13 mouse cellular contexts compared by ENCODE assay signal in the genomic region with DNA sequence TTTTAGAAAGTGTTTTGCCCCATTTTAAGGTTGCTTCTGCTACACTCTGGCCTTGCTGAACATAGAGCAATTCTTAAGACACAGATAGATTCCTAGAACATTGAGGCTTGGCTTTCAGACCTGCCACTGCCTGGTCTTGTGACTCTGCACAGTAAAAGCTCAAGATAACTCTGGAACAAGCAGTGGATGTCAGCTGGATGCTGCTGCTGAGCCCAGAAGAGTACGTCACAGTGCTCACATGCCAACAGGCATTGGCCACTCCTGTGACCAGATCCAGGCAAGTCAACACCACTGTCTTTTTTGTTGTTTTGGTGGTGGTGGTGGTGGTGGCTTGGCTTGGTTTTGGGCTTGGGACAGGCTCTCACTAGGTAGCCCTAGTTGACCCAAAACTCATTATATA. TPM values are rescaled to one million over a fixed set of nuclear protein-coding genes. Genes with fewer than 3 reads are reported as not detected.
DNase-seq lines count a peak whose midpoint lies in the region; ATAC-seq and TF ChIP-seq lines count a peak whose summit lies in the region.
"Had no signal": no experiment of that assay in that cellular context is flagged by ENCODE, and none has a peak within 500 bp of the region (broad histone marks: within the 10 kb centered on the region; RNA-seq: fewer than 3 reads in every experiment).

No protein-coding gene starts in this region.

- peaks cover 61% of the 10 kb centered on the region for H3K4me1 ChIP-seq in kidney, embryonic 15.5 days
- peaks cover 14% of the 10 kb centered on the region for H3K4me1 ChIP-seq in heart, adult 2 months (ENCODE audit: control insufficient read depth, insufficient read depth, low read length)
- 0 out of 2 replicates have a peak, but pooled peaks cover 3% of the 10 kb centered on the region for H3K4me1 ChIP-seq in intestine, embryonic 15.5 days (replicated peaks)
- no peaks in the 10 kb centered on the region for H3K4me1 ChIP-seq in forebrain, embryonic 16.5 days (replicated peaks; ENCODE audit: control insufficient read depth, insufficient read depth, low read length)
- H3K4me1 ChIP-seq: neural tube, embryonic 15.5 days had no signal

- H3K36me3 ChIP-seq in kidney, embryonic 15.5 days: no peaks in the 10 kb centered on the region
- H3K36me3 ChIP-seq in heart, adult 2 months (ENCODE audit: control insufficient read depth, insufficient read depth, low read length): peaks cover 15% of the 10 kb centered on the region
- no peaks in the 10 kb centered on the region for H3K36me3 ChIP-seq in intestine, embryonic 15.5 days
- no peaks in the 10 kb centered on the region for H3K36me3 ChIP-seq in forebrain, embryonic 16.5 days (ENCODE audit: control insufficient read depth, insufficient read depth)
- H3K36me3 ChIP-seq: embryonic facial prominence, embryonic 10.5 days; neural tube, embryonic 15.5 days had no signal

- peak; percentile 30 for DNase-seq in adrenal gland, adult 2 months
- DNase-seq in adrenal gland, postnatal 36 days: no peak
- no peak for DNase-seq in kidney, postnatal 4 days
- peak; percentile 65 to 83 for DNase-seq in heart, adult 2 months
- no peak for DNase-seq in spleen, adult 18-20 months
- DNase-seq: lung, embryonic 14.5 days; right cerebral cortex, postnatal 4 days had no signal

- peak; percentile 100 for TF ChIP-seq EP300 in heart, adult 2 months (IDR thresholded peaks at IDR 0.05; ENCODE audit: insufficient read depth, low read depth, low read length)

- 0 out of 2 replicates have a peak, but pooled peaks have one; percentile 36 for TF ChIP-seq POLR2A in heart, adult 2 months (IDR thresholded peaks at IDR 0.05; ENCODE audit: insufficient read depth, low read depth, low read length)

- no peak overlapping the region for H3K4me3 ChIP-seq in kidney, embryonic 15.5 days (replicated peaks)
- no peak overlapping the region for H3K4me3 ChIP-seq in heart, adult 2 months
- no peak overlapping the region for H3K4me3 ChIP-seq in intestine, embryonic 15.5 days (replicated peaks)
- H3K4me3 ChIP-seq in forebrain, embryonic 16.5 days (replicated peaks; ENCODE audit: low read length): no peak overlapping the region
- H3K4me3 ChIP-seq: embryonic facial prominence, embryonic 10.5 days; neural tube, embryonic 15.5 days had no signal

- no peaks in the 10 kb centered on the region for H3K9me3 ChIP-seq in kidney, embryonic 15.5 days (replicated peaks)
- H3K9me3 ChIP-seq in intestine, embryonic 15.5 days: no peaks in the 10 kb centered on the region
- H3K9me3 ChIP-seq in forebrain, embryonic 16.5 days (ENCODE audit: control insufficient read depth, low read length): no peaks in the 10 kb centered on the region
- H3K9me3 ChIP-seq: embryonic facial prominence, embryonic 10.5 days; neural tube, embryonic 15.5 days had no signal

- intact Hi-C loops in heart, adult 2 months (cut with DNase I): no loop called here

- peak overlapping the region; percentile 56 for H3K27ac ChIP-seq in kidney, embryonic 15.5 days
- peak overlapping the region; percentile 75 for H3K27ac ChIP-seq in heart, adult 2 months
- no peak overlapping the region for H3K27ac ChIP-seq in intestine, embryonic 15.5 days
- H3K27ac ChIP-seq in forebrain, embryonic 16.5 days (ENCODE audit: low read length): no peak overlapping the region
- H3K27ac ChIP-seq: embryonic facial prominence, embryonic 10.5 days; neural tube, embryonic 15.5 days had no signal

- H3K4me2 ChIP-seq in kidney, embryonic 15.5 days: no peak overlapping the region
- no peak overlapping the region for H3K4me2 ChIP-seq in intestine, embryonic 15.5 days (replicated peaks)
- H3K4me2 ChIP-seq in forebrain, embryonic 16.5 days (ENCODE audit: low read length): no peak overlapping the region
- H3K4me2 ChIP-seq: lung, embryonic 14.5 days; neural tube, embryonic 15.5 days had no signal

- H3K9ac ChIP-seq in kidney, embryonic 15.5 days: no peak overlapping the region
- H3K9ac ChIP-seq in heart, adult 2 months (ENCODE audit: low read depth, low read length): no peak overlapping the region
- H3K9ac ChIP-seq in intestine, embryonic 15.5 days: no peak overlapping the region
- H3K9ac ChIP-seq in forebrain, embryonic 16.5 days (replicated peaks; ENCODE audit: low read depth, low read length): no peak overlapping the region
- H3K9ac ChIP-seq: lung, embryonic 14.5 days; neural tube, embryonic 15.5 days had no signal

- TF ChIP-seq CTCF in heart, adult 2 months (IDR thresholded peaks at IDR 0.05): no peak

- peaks cover 4% of the 10 kb centered on the region for H3K79me2 ChIP-seq in heart, adult 2 months (replicated peaks; ENCODE audit: control insufficient read depth, insufficient read depth, low read length)

- no peak for ATAC-seq in kidney, embryonic 15.5 days (replicated peaks; ENCODE audit: low FRiP score)
- peak; percentile 55 for ATAC-seq in intestine, embryonic 15.5 days
- ATAC-seq in forebrain, embryonic 16.5 days: no peak
- ATAC-seq: midbrain, embryonic 16.5 days had no signal

- WGBS in kidney, embryonic 15.5 days: 83% methylated on average over 1 of the region's 1 CpGs
- WGBS in heart, adult 2 months: 52% methylated on average over 1 of the region's 1 CpGs
- 71% methylated on average over 1 of the region's 1 CpGs for WGBS in intestine, embryonic 15.5 days
- 100% methylated on average over 1 of the region's 1 CpGs for WGBS in forebrain, embryonic 16.5 days

- H3K27me3 ChIP-seq in kidney, embryonic 15.5 days: no peaks in the 10 kb centered on the region
- H3K27me3 ChIP-seq in heart, adult 2 months (ENCODE audit: control insufficient read depth, insufficient read depth, low read length): no peaks in the 10 kb centered on the region
- no peaks in the 10 kb centered on the region for H3K27me3 ChIP-seq in intestine, embryonic 15.5 days (replicated peaks)
- no peaks in the 10 kb centered on the region for H3K27me3 ChIP-seq in forebrain, embryonic 16.5 days (replicated peaks; ENCODE audit: control insufficient read depth, insufficient read depth, low read length)
- H3K27me3 ChIP-seq: neural tube, embryonic 15.5 days had no signal

RNA-seq across cellular contexts. Expression of a gene that starts 18.6 kb away (rescaled TPM):
- total RNA-seq in adrenal gland, adult 2 months (2021): 100 to 1,000 TPM; 295 to 301 TPM
- 48.1 and 58.3 TPM in 2 replicates for polyA plus RNA-seq in adrenal gland, adult 2 months (2012; rRNA removed)
- total RNA-seq in adrenal gland, postnatal 36 days (2021): 100 to 1,000 TPM; 264 to 353 TPM
- 20.1 and 21.7 TPM in 2 replicates for polyA plus RNA-seq in kidney, embryonic 15.5 days (2015; fragmentation: Nextera tagmentation; extraction: Ambion mirVana)
- 10 to 100 TPM; 53.3 to 76.8 TPM for total RNA-seq in heart, adult 2 months (2021)
- 19.3 and 35.1 TPM in 2 replicates for polyA plus RNA-seq in heart, adult 2 months (2012; rRNA removed)
- 19.9 and 21.9 TPM in 2 replicates for polyA plus RNA-seq in intestine, embryonic 15.5 days (2015; fragmentation: Nextera tagmentation; extraction: Ambion mirVana)
- 3.3 and 3.8 TPM in 2 replicates for polyA plus RNA-seq in forebrain, embryonic 16.5 days (2015; fragmentation: Nextera tagmentation; extraction: Ambion mirVana)

Comparison
In these comparisons a context has a peak if more than half of its experiments do, and no peak if none do; other contexts are left out.
1. DNase-seq: peak in adrenal gland, adult 2 months (single experiment) and heart, adult 2 months (2 of 2); none in adrenal gland, postnatal 36 days (0 of 2), kidney, postnatal 4 days (0 of 2) and spleen, adult 18-20 months (0 of 2).
2. H3K27ac ChIP-seq: peak in kidney, embryonic 15.5 days (single experiment) and heart, adult 2 months (single experiment); none in intestine, embryonic 15.5 days (single experiment) and forebrain, embryonic 16.5 days (single experiment).